Mouse (Mus musculus) midbrain, embryonic 12.5 days (tissue): ENCODE measurements around the gene Lrrc74a. TPM values are rescaled to one million over a fixed set of nuclear protein-coding genes. Genes with fewer than 3 reads are reported as not detected.

Experiments
- ATAC-seq: fragments of 200-750 bp; cut with Nextera tagmentation; 2 replicates; pipeline ENCODE4 v1.8.0; 2017; ENCODE audit warnings: low read depth, moderate TSS enrichment, moderate library complexity; ENCODE audit not compliant: low FRiP score
- H3K27ac ChIP-seq: fragments of 300-500 bp; sonication (generic); replicated peaks from 2 replicates; pipeline ENCODE4 v1.5.1; 2016; ENCODE audit warnings: mild to moderate bottlenecking
- H3K27me3 ChIP-seq: fragments of 300-500 bp; sonication (generic); 2 replicates; pipeline ENCODE4 v1.6.1; 2016; ENCODE audit warnings: mild to moderate bottlenecking
- H3K36me3 ChIP-seq: fragments of 300-500 bp; sonication (generic); 2 replicates; pipeline ENCODE4 v1.6.1; 2016
- H3K4me1 ChIP-seq: fragments of 300-500 bp; sonication (generic); 2 replicates; pipeline ENCODE4 v1.6.1; 2016
- H3K4me2 ChIP-seq: fragments of 300-500 bp; sonication (generic); replicated peaks from 2 replicates; pipeline ENCODE4 v1.6.1; 2016; ENCODE audit warnings: mild to moderate bottlenecking, moderate library complexity
- H3K4me3 ChIP-seq: fragments of 300-500 bp; sonication (generic); 2 replicates; pipeline ENCODE4 v1.5.1; 2016; ENCODE audit warnings: mild to moderate bottlenecking
- H3K9ac ChIP-seq: fragments of 300-500 bp; sonication (generic); replicated peaks from 2 replicates; pipeline ENCODE4 v1.6.1; 2016; ENCODE audit warnings: mild to moderate bottlenecking, moderate library complexity
- H3K9me3 ChIP-seq: fragments of 300-500 bp; sonication (generic); 2 replicates; pipeline ENCODE4 v1.6.1; 2016; ENCODE audit warnings: mild to moderate bottlenecking
- WGBS: fragments of 180-500 bp; shearing (Covaris S2); methylation state at CpG from one replicate; pipeline ENCODE4 v1.1.7; 2016; 5-methylcytosine and 5-hydroxymethylcytosine counted together
- polyA plus RNA-seq: library from polyadenylated mRNA; unstranded; fragments of >200 nt; fragmentation: Nextera tagmentation; extraction: Ambion mirVana; gene quantifications from 2 replicates; pipeline ENCODE4 v1.2.1, GENCODE M21; 2016

Lrrc74a gene
- polyA plus RNA-seq, 1 experiment from 2014 or later = not detected

- no peak for ATAC-seq
- H3K27ac ChIP-seq = peak overlapping the region; percentile 72; the same call in 1 of the 2 replicates
- H3K9me3 ChIP-seq = no peaks in the 10 kb centered on the region; the same call in 1 of the 2 replicates
- H3K27me3 ChIP-seq = no peaks in the 10 kb centered on the region
- no peak overlapping the region for H3K9ac ChIP-seq
- no peak overlapping the region for H3K4me2 ChIP-seq
- peaks cover 31% of the 10 kb centered on the region for H3K4me1 ChIP-seq
- no peak overlapping the region for H3K4me3 ChIP-seq
- H3K36me3 ChIP-seq = peaks cover 32% of the 10 kb centered on the region
These were observed 35.6 kb upstream of the Lrrc74a start for GRCm38 (mm10) chr12:86698537-86698936.

GRCm38 (mm10) chr12:86699965-86700926 is 33.9 kb upstream of the Lrrc74a start:
- H3K27ac ChIP-seq = peak overlapping the region; percentile 72
- no peak overlapping the region for H3K4me3 ChIP-seq
- H3K4me1 ChIP-seq = peaks cover 31% of the 10 kb centered on the region
- peaks cover 17% of the 10 kb centered on the region for H3K36me3 ChIP-seq
- ATAC-seq = peak; percentile 70
- 29% methylated on average over 19 of the region's 19 CpGs for WGBS
- H3K27me3 ChIP-seq = no peaks in the 10 kb centered on the region
- 0 out of 2 replicates have a peak overlapping the region, but pooled peaks have one; percentile 16 for H3K9ac ChIP-seq
- H3K4me2 ChIP-seq = no peak overlapping the region
- no peaks in the 10 kb centered on the region; the same call in 1 of the 2 replicates for H3K9me3 ChIP-seq

GRCm38 (mm10) chr12:86700927-86701310 is 33.2 kb upstream of the Lrrc74a start:
- Histone ChIP-seq H3K27ac (peak overlapping the region; percentile 56; the same call in 1 of the 2 replicates), H3K9me3 (no peaks in the 10 kb centered on the region; the same call in 1 of the 2 replicates), H3K4me2 (no peak overlapping the region), H3K36me3 (0 out of 2 replicates have a peak, but pooled peaks cover 10% of the 10 kb centered on the region), H3K9ac (no peak overlapping the region), H3K27me3 (no peaks in the 10 kb centered on the region), H3K4me3 (no peak overlapping the region), H3K4me1 (peaks cover 31% of the 10 kb centered on the region)
- WGBS = 63% methylated on average over 4 of the region's 4 CpGs
- ATAC-seq = no peak

- H3K9ac ChIP-seq = no peak overlapping the region
- H3K4me1 ChIP-seq = peaks cover 31% of the 10 kb centered on the region
- H3K4me3 ChIP-seq = no peak overlapping the region
- no peaks in the 10 kb centered on the region; the same call in 1 of the 2 replicates for H3K9me3 ChIP-seq
- H3K4me2 ChIP-seq = no peak overlapping the region
- ATAC-seq = no peak
- H3K27ac ChIP-seq = no peak overlapping the region
- no peaks in the 10 kb centered on the region for H3K27me3 ChIP-seq
- H3K36me3 ChIP-seq = 0 out of 2 replicates have a peak, but pooled peaks cover 5% of the 10 kb centered on the region
- 87% methylated on average over 4 of the region's 4 CpGs for WGBS
These were observed 32.7 kb upstream of the Lrrc74a start for GRCm38 (mm10) chr12:86701491-86701890.

- Histone ChIP-seq H3K27me3 (no peaks in the 10 kb centered on the region), H3K9ac (no peak overlapping the region), H3K4me3 (no peak overlapping the region), H3K27ac (no peak overlapping the region), H3K4me2 (no peak overlapping the region), H3K9me3 (no peaks in the 10 kb centered on the region), H3K4me1 (peaks cover 31% of the 10 kb centered on the region), H3K36me3 (0 out of 2 replicates have a peak, but pooled peaks cover 3% of the 10 kb centered on the region)
- no peak for ATAC-seq
- 91% methylated on average over 3 of the region's 3 CpGs for WGBS
These were observed 31.5 kb upstream of the Lrrc74a start for GRCm38 (mm10) chr12:86702690-86703089.

- Histone ChIP-seq H3K9me3 (no peaks in the 10 kb centered on the region), H3K4me3 (no peak overlapping the region), H3K36me3 (0 out of 2 replicates have a peak, but pooled peaks cover 3% of the 10 kb centered on the region), H3K4me2 (no peak overlapping the region), H3K4me1 (peaks cover 6% of the 10 kb centered on the region), H3K9ac (no peak overlapping the region), H3K27ac (no peak overlapping the region), H3K27me3 (no peaks in the 10 kb centered on the region)
- no peak for ATAC-seq
- WGBS = 88% methylated on average over 5 of the region's 5 CpGs
These were observed 28.3 kb upstream of the Lrrc74a start for GRCm38 (mm10) chr12:86705843-86706242.

- no peak overlapping the region for H3K9ac ChIP-seq
- peaks cover 3% of the 10 kb centered on the region; the same call in 1 of the 2 replicates for H3K4me1 ChIP-seq
- WGBS = 73% methylated on average over 5 of the region's 5 CpGs
- 0 out of 2 replicates have a peak, but pooled peaks cover 13% of the 10 kb centered on the region for H3K36me3 ChIP-seq
- no peak overlapping the region for H3K27ac ChIP-seq
- H3K4me3 ChIP-seq = no peak overlapping the region
- no peaks in the 10 kb centered on the region for H3K9me3 ChIP-seq
- H3K27me3 ChIP-seq = no peaks in the 10 kb centered on the region
- no peak for ATAC-seq
- no peak overlapping the region for H3K4me2 ChIP-seq
These were observed 20.1 kb upstream of the Lrrc74a start for GRCm38 (mm10) chr12:86714026-86714425.

GRCm38 (mm10) chr12:86715401-86715800 is 18.8 kb upstream of the Lrrc74a start:
- H3K27ac ChIP-seq = no peak overlapping the region
- no peak overlapping the region for H3K4me2 ChIP-seq
- no peaks in the 10 kb centered on the region for H3K27me3 ChIP-seq
- WGBS = 42% methylated on average over 5 of the region's 5 CpGs
- peaks cover 3% of the 10 kb centered on the region; the same call in 1 of the 2 replicates for H3K4me1 ChIP-seq
- H3K9me3 ChIP-seq = no peaks in the 10 kb centered on the region
- no peak overlapping the region for H3K9ac ChIP-seq
- H3K4me3 ChIP-seq = no peak overlapping the region
- 0 out of 2 replicates have a peak, but pooled peaks cover 13% of the 10 kb centered on the region for H3K36me3 ChIP-seq
- no peak for ATAC-seq

- H3K4me1 ChIP-seq = peaks cover 3% of the 10 kb centered on the region; the same call in 1 of the 2 replicates
- ATAC-seq = no peak
- 0 out of 2 replicates have a peak, but pooled peaks cover 10% of the 10 kb centered on the region for H3K36me3 ChIP-seq
- no peak overlapping the region for H3K4me2 ChIP-seq
- no peaks in the 10 kb centered on the region for H3K27me3 ChIP-seq
- H3K9ac ChIP-seq = no peak overlapping the region
- no peaks in the 10 kb centered on the region for H3K9me3 ChIP-seq
- no peak overlapping the region for H3K27ac ChIP-seq
- 95% methylated on average over 11 of the region's 11 CpGs for WGBS
- H3K4me3 ChIP-seq = no peak overlapping the region
These were observed 17.2 kb upstream of the Lrrc74a start for GRCm38 (mm10) chr12:86716962-86717361.

GRCm38 (mm10) chr12:86719961-86720639 is 14.1 kb upstream of the Lrrc74a start:
- Histone ChIP-seq H3K27me3 (no peaks in the 10 kb centered on the region; the same call in 1 of the 2 replicates), H3K9me3 (no peaks in the 10 kb centered on the region), H3K27ac (no peak overlapping the region), H3K4me2 (no peak overlapping the region), H3K36me3 (0 out of 2 replicates have a peak, but pooled peaks cover 17% of the 10 kb centered on the region), H3K9ac (no peak overlapping the region), H3K4me1 (peaks cover 4% of the 10 kb centered on the region), H3K4me3 (no peak overlapping the region)
- WGBS = 90% methylated on average over 18 of the region's 18 CpGs
- ATAC-seq = no peak

- no peak for ATAC-seq
- Histone ChIP-seq H3K9ac (no peak overlapping the region), H3K9me3 (no peaks in the 10 kb centered on the region), H3K4me3 (no peak overlapping the region), H3K4me1 (peaks cover 10% of the 10 kb centered on the region), H3K27ac (no peak overlapping the region), H3K36me3 (0 out of 2 replicates have a peak, but pooled peaks cover 14% of the 10 kb centered on the region), H3K27me3 (no peaks in the 10 kb centered on the region; the same call in 1 of the 2 replicates), H3K4me2 (no peak overlapping the region)
- WGBS = 86% methylated on average over 5 of the region's 5 CpGs
These were observed 12.7 kb upstream of the Lrrc74a start for GRCm38 (mm10) chr12:86721453-86721852.
